Mouse (Mus musculus) right cerebral cortex, postnatal 4 days (tissue): ENCODE data around the gene Dennd1a.
A peak's percentile ranks its signal among the peaks of the same experiment; 100 is the strongest.

Source experiments
- DNase-seq: peaks from one replicate; pipeline ENCODE4 v3.0.0-alpha.2; 2022

Gene Dennd1a

DNA sequence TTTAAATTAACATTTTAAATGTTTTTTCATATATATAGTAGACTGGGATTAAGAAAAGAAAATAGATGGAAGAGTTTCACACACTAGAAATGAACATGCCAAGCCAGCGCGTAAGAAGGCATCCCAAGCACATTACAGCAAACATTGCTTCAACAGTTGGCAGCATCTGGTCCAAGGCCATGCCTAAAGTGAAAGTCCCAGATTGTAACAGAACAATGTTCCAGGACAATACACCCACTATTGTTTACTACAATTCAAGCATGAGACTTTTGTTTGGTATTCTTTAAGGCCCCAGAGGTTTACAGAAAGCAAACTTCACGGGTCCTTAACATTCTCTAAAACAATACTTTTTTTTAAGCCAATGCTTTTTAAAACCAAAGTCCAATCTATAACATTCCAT lies 124.7 kb downstream of the Dennd1a start:
- DNase-seq = no peak

GRCm38 (mm10) chr2:38161484-38161883 lies 125.7 kb downstream of the Dennd1a start:
- DNase-seq = no peak

DNA sequence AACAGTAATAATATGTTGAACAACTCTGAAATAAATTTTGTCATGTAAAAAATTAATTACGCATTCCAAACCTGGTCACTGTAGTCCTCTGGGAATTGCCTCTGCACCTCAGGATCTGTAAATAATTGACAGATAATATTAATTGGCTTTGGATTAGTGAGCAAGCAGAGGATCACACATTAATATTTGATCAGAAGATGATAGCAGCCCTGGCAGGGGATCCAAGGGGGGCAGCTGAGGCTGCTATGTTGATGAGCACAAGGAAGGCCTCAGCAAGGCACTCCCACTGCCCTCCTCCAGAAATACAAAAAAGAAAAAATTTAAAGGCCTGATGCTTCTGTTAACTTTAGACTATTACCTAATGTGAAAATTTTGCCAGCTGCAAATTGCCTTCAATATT lies 127.5 kb downstream of the Dennd1a start:
- no peak for DNase-seq

DNA sequence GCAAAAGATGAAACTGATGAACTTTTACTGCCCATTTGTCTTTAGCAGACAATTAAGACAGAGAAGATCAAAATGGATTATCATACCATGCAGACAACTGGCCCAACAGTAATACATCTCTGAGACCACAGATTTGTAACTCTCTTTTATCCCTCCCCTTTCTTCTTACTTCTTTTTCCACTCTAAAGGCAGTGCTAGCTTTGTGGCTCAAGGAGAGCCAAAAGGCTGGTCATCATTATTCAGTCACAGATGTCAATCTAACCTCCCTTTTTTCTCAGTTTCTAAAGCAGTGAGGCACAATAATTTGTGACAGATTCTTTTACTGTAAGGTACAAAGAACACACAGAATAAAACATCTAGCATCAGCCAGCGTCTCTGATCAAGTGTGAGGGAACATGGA lies 130.2 kb downstream of the Dennd1a start:
- no peak for DNase-seq

DNA sequence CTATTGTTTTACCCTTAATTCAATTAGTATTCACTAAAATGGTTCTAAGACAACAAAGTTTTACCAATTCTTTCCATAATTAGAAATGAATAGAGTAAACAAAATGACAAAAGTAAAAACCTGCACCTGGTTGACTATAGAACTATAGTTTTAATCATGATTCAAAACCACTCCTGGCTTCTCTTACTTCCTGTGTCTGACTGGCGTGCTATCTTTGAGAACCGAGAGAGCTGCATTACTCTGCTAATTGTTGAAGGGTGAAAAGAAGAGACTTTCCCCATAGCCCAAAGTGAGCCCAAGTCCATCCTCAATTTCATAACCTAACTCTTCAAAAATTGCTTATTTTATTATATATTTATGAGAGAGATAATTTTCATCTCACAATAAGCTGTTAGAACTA lies 131.2 kb downstream of the Dennd1a start:
- DNase-seq = no peak

GRCm38 (mm10) chr2:38144831-38145230 lies 142.4 kb downstream of the Dennd1a start:
- no peak for DNase-seq

DNA sequence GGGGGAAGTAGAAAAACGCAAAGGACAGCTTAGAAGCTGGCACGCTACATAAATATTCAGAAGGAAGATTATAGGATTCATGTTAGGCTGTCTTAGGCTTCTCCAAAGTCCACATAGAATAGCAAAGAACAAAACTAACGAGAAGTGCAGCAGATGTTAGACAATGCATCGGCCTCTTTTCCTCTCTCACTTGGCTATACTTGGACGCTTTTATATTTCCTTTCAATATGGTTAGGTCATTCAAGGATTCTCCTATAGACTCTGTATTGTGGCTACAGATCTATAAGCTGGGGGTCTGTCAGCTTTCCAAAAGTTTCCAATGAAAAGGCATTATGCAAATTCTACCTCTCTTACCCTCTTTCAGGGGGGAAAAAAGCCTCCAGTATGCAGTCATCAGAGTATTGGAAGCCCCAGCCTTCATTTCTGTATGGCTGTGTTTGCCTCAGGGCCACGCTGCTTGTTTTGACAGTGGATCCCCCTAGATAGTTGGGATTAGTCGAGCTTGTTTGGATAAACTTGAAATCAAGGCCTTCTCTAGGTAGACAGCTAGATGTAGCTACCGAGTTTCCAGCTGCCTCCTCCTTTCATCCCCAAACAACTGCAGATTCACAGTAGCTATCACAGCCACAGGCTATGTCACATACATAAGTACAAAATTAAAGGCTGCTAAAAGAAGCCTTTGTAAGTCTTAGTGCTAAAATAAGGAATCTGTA lies 143.0 kb downstream of the Dennd1a start:
- no peak for DNase-seq

DNA sequence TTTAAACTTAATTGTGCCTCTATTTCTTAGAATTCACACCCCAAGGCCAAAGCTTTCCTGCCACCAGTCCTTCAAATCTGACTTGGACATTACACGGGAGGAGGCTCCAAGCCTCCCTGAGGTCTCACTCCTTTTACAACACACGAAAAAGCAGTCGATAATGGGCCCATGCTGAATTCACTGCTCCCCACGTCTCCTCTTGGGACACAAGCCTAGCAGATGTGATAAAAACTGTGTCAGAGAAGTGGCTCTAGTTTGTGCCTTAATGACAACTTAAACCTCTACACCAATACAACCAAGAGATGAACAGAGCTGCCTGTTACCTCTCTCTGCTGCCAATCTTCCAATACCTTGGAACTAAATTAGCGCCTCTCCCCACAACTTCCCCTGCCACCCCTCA lies 144.3 kb downstream of the Dennd1a start:
- no peak for DNase-seq

GRCm38 (mm10) chr2:38142210-38142609 lies 145.0 kb downstream of the Dennd1a start:
- no peak for DNase-seq

DNA sequence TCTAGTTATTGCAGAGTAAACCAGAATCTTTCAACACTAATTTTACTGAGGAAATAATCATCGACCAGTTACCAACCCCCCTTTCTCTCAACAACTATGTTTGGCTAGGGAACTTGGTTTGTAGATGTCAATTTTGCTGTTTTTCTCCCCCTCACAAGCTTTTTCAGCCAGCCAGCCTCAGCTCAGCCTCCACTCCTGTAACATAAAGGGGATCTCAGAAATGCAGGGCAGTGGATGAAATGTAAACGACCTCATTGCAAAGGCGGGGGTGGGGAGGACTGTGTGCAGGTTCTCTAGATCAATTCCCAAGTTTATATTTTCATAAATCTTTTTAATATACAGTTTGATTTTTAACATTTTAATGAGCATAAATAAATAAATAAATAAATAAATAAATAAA lies 147.7 kb downstream of the Dennd1a start:
- no peak for DNase-seq

GRCm38 (mm10) chr2:38137086-38137485 lies 150.1 kb downstream of the Dennd1a start:
- peak; percentile 15 for DNase-seq

DNA sequence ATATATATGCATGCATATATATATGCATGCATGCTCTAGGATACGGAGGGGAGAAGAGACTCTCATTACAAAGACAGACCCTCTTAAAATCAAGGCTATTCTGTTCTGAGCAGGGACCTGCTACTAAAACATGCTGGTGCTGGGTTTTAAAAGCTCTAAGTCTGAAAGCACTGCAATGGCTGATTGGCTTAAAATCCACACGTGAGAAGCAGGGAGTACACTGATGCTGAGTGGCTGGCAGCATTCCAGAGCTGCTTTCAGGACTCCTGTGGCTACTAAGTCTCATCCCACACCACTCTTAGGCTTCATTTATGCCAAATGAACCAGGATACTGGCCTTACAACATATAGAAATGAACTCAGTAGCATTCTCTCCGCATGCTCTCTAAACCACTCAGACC lies 151.8 kb downstream of the Dennd1a start:
- peak; percentile 19 for DNase-seq

- no peak for DNase-seq
Measured at GRCm38 (mm10) chr2:38133036-38133825, 154.0 kb downstream of the Dennd1a start.

- no peak for DNase-seq
Measured at GRCm38 (mm10) chr2:38132233-38132822, 154.9 kb downstream of the Dennd1a start.

DNA sequence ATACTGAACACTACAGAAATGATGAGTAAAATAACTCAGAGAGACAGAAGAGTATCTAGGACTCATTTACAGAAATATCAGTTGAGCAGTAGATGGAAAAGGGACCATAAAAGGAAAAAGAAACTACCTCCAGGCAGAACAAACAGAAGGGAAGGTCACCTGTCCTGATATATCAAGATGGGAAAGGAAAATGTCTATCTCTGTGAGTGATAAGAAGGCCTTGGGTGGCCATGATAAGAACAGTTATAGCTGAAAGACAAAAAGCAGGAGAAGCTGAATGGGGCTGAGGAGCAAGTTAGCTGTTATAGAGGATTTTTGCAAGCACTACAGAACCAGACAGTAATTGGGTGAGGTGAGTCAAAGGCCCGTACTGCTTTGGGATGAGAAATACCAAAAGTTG lies 155.7 kb downstream of the Dennd1a start:
- DNase-seq = no peak

GRCm38 (mm10) chr2:38129961-38130802 lies 157.0 kb downstream of the Dennd1a start:
- DNase-seq = no peak

GRCm38 (mm10) chr2:38126383-38126732 lies 160.8 kb downstream of the Dennd1a start:
- DNase-seq = no peak

DNA sequence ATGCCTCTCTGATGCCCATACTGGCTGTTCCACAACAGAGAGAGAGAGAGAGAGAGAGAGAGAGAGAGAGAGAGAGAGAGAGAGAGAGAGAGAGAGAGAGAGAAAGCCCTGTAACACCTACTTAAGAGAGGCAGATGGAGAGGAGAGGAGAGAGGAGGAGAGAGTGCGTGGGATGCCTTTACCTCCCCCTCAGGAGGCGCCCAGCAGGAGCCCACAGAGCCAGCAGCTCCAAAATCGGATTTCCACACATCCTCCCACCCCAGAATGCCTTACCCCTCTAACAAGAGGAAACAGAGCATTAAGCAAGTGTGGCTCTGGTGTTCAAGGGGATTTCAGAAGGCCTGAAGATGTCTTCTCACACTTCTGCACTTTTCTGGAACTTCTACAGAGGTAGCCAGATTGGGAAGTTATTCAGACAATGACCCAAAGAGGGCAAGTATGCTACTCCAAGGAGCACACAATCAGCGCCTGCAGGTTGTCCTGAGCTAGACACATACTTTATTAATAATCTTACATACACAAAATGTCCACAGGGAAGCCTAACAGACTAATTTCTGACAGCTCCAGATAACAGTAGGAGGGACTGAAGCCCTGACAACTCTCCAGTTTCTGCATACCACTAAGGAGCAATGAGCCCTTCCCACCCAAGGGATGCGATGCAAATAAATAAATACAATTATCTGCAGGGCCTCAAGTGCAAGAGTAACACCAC lies 161.4 kb downstream of the Dennd1a start:
- no peak for DNase-seq

DNA sequence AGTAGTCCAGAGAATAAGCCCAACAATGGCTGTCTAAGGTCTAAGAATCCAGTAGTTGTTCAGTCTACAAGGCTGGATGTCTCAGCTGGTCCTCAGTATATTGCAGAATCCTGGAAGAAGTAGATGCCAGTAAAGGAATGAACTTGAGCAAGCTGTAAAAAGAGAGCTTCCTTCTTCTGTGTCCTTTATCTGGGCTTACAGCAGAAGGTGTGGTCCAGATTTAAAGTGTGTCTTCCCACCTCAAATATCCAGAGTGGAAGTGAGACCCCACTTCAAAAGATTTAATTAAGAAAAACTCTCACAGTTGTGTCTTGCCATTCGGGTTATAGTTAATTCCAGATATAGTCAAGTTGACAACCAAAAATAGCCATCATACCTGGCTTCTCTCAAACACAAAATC lies 162.5 kb downstream of the Dennd1a start:
- no peak for DNase-seq

DNA sequence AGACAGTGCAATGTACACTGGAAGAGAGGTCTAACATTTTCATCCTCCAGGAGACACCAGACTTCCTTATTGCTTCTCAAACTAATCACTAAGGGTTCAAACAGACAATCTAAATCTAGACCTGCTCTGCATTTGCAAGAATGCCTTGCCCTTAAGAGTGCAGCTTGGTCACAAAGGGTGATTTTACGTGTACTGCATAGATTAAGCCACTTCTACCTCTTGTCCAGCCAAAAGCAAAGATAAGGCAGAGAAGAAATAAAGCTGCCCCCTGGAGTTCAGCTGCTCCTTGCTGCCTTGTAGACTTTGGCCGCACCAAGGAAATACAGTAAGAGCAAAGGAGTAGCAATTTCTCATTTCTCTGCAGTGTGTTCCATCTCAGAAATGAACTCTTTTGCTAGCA lies 172.2 kb downstream of the Dennd1a start:
- DNase-seq = no peak

DNA sequence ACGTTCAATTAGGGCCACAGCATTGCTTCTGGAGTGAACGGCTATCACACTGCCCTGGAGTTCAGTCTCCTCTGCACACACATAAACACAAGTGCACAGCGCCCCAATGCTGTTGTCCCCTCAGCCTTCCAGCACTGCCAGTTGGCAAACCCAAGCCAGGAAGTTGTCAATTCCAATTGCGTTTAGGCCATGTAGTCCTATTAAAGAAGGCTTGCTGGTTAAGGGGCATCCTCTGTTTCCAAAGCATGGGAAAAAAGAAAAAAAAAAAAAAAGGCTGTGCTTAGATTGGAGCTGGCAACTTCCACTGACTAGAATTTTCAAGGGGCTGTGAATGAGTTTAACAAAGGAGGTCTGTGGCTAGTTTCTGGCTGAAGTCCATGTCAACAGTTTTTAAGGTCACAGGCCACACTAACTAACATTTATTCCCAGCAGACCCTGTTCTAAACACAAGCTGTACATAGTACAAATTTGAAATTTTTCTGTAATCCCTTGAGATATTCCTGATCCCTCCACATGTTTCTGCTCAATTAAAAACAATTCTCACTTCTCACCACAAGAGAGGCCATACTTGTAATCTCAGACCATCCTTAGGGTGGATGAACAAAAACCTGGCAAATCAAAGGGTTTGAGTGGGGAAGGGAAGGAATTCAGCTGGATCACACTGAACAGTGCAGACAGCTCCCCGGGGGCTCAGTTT lies 175.4 kb downstream of the Dennd1a start:
- peak; percentile 27 for DNase-seq

DNA sequence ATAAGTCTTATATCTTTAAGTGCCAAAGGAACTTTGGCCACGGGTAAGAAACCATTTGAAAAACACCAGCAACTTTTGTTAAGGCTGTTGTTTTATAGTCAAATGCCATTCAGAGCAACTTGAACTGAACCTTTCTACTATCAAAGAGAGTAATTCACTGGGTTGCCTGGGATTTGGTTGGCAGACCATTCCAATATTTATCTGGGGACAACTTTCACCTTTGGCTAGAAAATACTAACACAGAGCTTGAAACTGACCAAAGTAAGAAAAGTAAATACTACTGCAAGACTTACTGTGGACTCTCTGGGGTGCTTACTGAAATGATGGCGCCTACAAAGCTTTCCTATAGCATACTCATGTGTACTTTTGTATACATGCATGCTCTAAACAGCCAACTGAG lies 178.6 kb downstream of the Dennd1a start:
- no peak for DNase-seq
